ENCODE assay signal across 23 mouse cellular contexts in genomic region chr4:94147964-94148533, GRCm38 (mm10).
DNase-seq lines count a peak whose midpoint lies in the region; ATAC-seq and TF ChIP-seq lines count a peak whose summit lies in the region.
"Had no signal": no experiment of that assay in that cellular context is flagged by ENCODE, and none has a peak within 500 bp of the region (broad histone marks: within the 10 kb centered on the region; RNA-seq: fewer than 3 reads in every experiment).

No protein-coding gene starts in this region.

- H3K36me3 ChIP-seq in forebrain, embryonic 14.5 days (ENCODE audit: control insufficient read depth, insufficient read depth, low read length), result no peaks in the 10 kb centered on the region
- no peaks in the 10 kb centered on the region for H3K36me3 ChIP-seq in forebrain, embryonic 10.5 days (replicated peaks)
- H3K36me3 ChIP-seq in limb, embryonic 14.5 days (ENCODE audit: control insufficient read depth, insufficient read depth, low read length), result no peaks in the 10 kb centered on the region
- no peaks in the 10 kb centered on the region for H3K36me3 ChIP-seq in limb, embryonic 10.5 days
- H3K36me3 ChIP-seq in liver, embryonic 11.5 days (ENCODE audit: control insufficient read depth, insufficient read depth, low read length), result no peaks in the 10 kb centered on the region
- H3K36me3 ChIP-seq: hindbrain, embryonic 10.5 days; hindbrain, embryonic 13.5 days; intestine, embryonic 15.5 days had no signal

- H3K4me2 ChIP-seq in forebrain, embryonic 14.5 days (ENCODE audit: low read length), result no peak overlapping the region
- no peak overlapping the region for H3K4me2 ChIP-seq in limb, embryonic 14.5 days (replicated peaks; ENCODE audit: low read depth, low read length, severe bottlenecking)
- H3K4me2 ChIP-seq in liver, embryonic 11.5 days, result no peak overlapping the region
- H3K4me2 ChIP-seq: heart, embryonic 11.5 days; hindbrain, embryonic 13.5 days; intestine, embryonic 15.5 days had no signal

- no peak overlapping the region for H3K9ac ChIP-seq in forebrain, embryonic 14.5 days (ENCODE audit: low read length)
- no peak overlapping the region for H3K9ac ChIP-seq in limb, embryonic 14.5 days (ENCODE audit: low read depth, low read length, severe bottlenecking)
- H3K9ac ChIP-seq in liver, embryonic 11.5 days (ENCODE audit: low read depth, low read length), result no peak overlapping the region
- H3K9ac ChIP-seq: hindbrain, embryonic 13.5 days; intestine, embryonic 15.5 days had no signal

- DNase-seq in forebrain, embryonic 14.5 days (ENCODE audit: low spot score), result peak; percentile 60
- no peak for DNase-seq in forebrain, embryonic 10.5 days (ENCODE audit: extremely low spot score, low spot score)
- peak; percentile 28 for DNase-seq in limb, embryonic 14.5 days (ENCODE audit: low spot score)
- no peak for DNase-seq in limb, embryonic 10.5 days (ENCODE audit: low spot score)
- peak; percentile 19 for DNase-seq in NIH3T3 (ENCODE audit: low read depth)
- DNase-seq in brain, embryonic 14.5 days (ENCODE audit: low read depth), result peak; percentile 57
- no peak for DNase-seq in left cerebral cortex, adult 2 months (ENCODE audit: extremely low spot score in 1 of 2, low spot score in 2 of 2)
- no peak for DNase-seq in liver, embryonic 11.5 days (ENCODE audit: low spot score)
- DNase-seq: adrenal gland, postnatal 10 days; adrenal gland, postnatal 36 days; cerebellum, adult 18-20 months; cerebellum, adult 9-10 months; cerebellum, postnatal 14 days; gastrocnemius, postnatal 25 days; kidney, adult 11 months; kidney, adult 8-10 months had no signal

- no peaks in the 10 kb centered on the region for H3K27me3 ChIP-seq in forebrain, embryonic 14.5 days (replicated peaks; ENCODE audit: control insufficient read depth, insufficient read depth, low read length)
- no peaks in the 10 kb centered on the region for H3K27me3 ChIP-seq in forebrain, embryonic 10.5 days (ENCODE audit: poor library complexity, severe bottlenecking)
- no peaks in the 10 kb centered on the region for H3K27me3 ChIP-seq in limb, embryonic 14.5 days (ENCODE audit: control insufficient read depth, insufficient read depth, low read length)
- no peaks in the 10 kb centered on the region for H3K27me3 ChIP-seq in limb, embryonic 10.5 days (ENCODE audit: low read depth, poor library complexity, severe bottlenecking)
- no peaks in the 10 kb centered on the region for H3K27me3 ChIP-seq in liver, embryonic 11.5 days (replicated peaks; ENCODE audit: control insufficient read depth, insufficient read depth, low read length)
- H3K27me3 ChIP-seq: intestine, embryonic 15.5 days had no signal

- H3K4me3 ChIP-seq in forebrain, embryonic 14.5 days (ENCODE audit: low read depth, low read length), result no peak overlapping the region
- no peak overlapping the region for H3K4me3 ChIP-seq in forebrain, embryonic 10.5 days
- no peak overlapping the region for H3K4me3 ChIP-seq in limb, embryonic 14.5 days (replicated peaks; ENCODE audit: low read length)
- no peak overlapping the region for H3K4me3 ChIP-seq in limb, embryonic 10.5 days
- no peak overlapping the region for H3K4me3 ChIP-seq in left cerebral cortex, adult 2 months
- no peak overlapping the region for H3K4me3 ChIP-seq in liver, embryonic 11.5 days (ENCODE audit: low read depth, low read length)
- H3K4me3 ChIP-seq: hindbrain, embryonic 10.5 days; hindbrain, embryonic 13.5 days; intestine, embryonic 15.5 days had no signal

- intact Hi-C loops in left cerebral cortex, adult 2 months (cut with DNase I), result no loop called here

- H3K9me3 ChIP-seq in forebrain, embryonic 14.5 days (replicated peaks; ENCODE audit: control insufficient read depth, low read length), result no peaks in the 10 kb centered on the region
- H3K9me3 ChIP-seq in forebrain, embryonic 10.5 days, result no peaks in the 10 kb centered on the region
- no peaks in the 10 kb centered on the region for H3K9me3 ChIP-seq in limb, embryonic 14.5 days (ENCODE audit: control insufficient read depth, low read length)
- H3K9me3 ChIP-seq in limb, embryonic 10.5 days (replicated peaks), result no peaks in the 10 kb centered on the region
- no peaks in the 10 kb centered on the region for H3K9me3 ChIP-seq in liver, embryonic 11.5 days (ENCODE audit: control insufficient read depth, low read length)
- H3K9me3 ChIP-seq: hindbrain, embryonic 10.5 days; hindbrain, embryonic 13.5 days; intestine, embryonic 15.5 days had no signal

- ATAC-seq in forebrain, embryonic 14.5 days, result no peak
- ATAC-seq in limb, embryonic 14.5 days (ENCODE audit: low FRiP score, low read depth), result no peak
- ATAC-seq in liver, embryonic 11.5 days (replicated peaks; ENCODE audit: low FRiP score), result no peak
- ATAC-seq: activated CD4-positive, CD25-positive, alpha-beta regulatory T cell, adult 4 months; CD4-positive, CD25-positive, alpha-beta regulatory T cell, adult 4 months; hindbrain, embryonic 16.5 days had no signal

- no peak overlapping the region for H3K27ac ChIP-seq in forebrain, embryonic 14.5 days (ENCODE audit: low read depth, low read length)
- no peak overlapping the region for H3K27ac ChIP-seq in forebrain, embryonic 10.5 days
- H3K27ac ChIP-seq in limb, embryonic 14.5 days (replicated peaks; ENCODE audit: low read depth, low read length), result no peak overlapping the region
- no peak overlapping the region for H3K27ac ChIP-seq in limb, embryonic 10.5 days
- no peak overlapping the region for H3K27ac ChIP-seq in left cerebral cortex, adult 2 months
- no peak overlapping the region for H3K27ac ChIP-seq in liver, embryonic 11.5 days (ENCODE audit: low read depth, low read length)
- H3K27ac ChIP-seq: hindbrain, embryonic 10.5 days; hindbrain, embryonic 13.5 days; intestine, embryonic 15.5 days had no signal

- H3K4me1 ChIP-seq in forebrain, embryonic 14.5 days (ENCODE audit: control insufficient read depth, insufficient read depth, low read length), result peaks cover 6% of the 10 kb centered on the region; the same call in 1 of the 2 replicates
- H3K4me1 ChIP-seq in forebrain, embryonic 10.5 days, result peaks cover 25% of the 10 kb centered on the region
- no peaks in the 10 kb centered on the region for H3K4me1 ChIP-seq in limb, embryonic 14.5 days (ENCODE audit: control insufficient read depth, insufficient read depth, low read length)
- H3K4me1 ChIP-seq in limb, embryonic 10.5 days, result no peaks in the 10 kb centered on the region
- H3K4me1 ChIP-seq in liver, embryonic 11.5 days (replicated peaks; ENCODE audit: control insufficient read depth, insufficient read depth, low read length), result no peaks in the 10 kb centered on the region
- H3K4me1 ChIP-seq: hindbrain, embryonic 10.5 days; hindbrain, embryonic 13.5 days; intestine, embryonic 15.5 days had no signal

- no peak for TF ChIP-seq POLR2A in limb, embryonic 14.5 days (IDR thresholded peaks at IDR 0.05; ENCODE audit: borderline replicate concordance, extremely low read depth, insufficient read depth, insufficient read length)
- no peak for TF ChIP-seq POLR2A in brain, embryonic 14.5 days (IDR thresholded peaks at IDR 0.05; ENCODE audit: borderline replicate concordance, extremely low read depth, insufficient read depth, insufficient read length, poor library complexity, severe bottlenecking)

- TF ChIP-seq CTCF in brain, embryonic 14.5 days (IDR thresholded peaks at IDR 0.05; ENCODE audit: borderline replicate concordance, extremely low read depth, insufficient read depth, insufficient read length), result no peak
- no peak for TF ChIP-seq CTCF in left cerebral cortex, adult 2 months (IDR thresholded peaks at IDR 0.05)

Comparison
In these comparisons a context has a peak if more than half of its experiments do, and no peak if none do; other contexts are left out.
1. DNase-seq: peak in forebrain, embryonic 14.5 days (single experiment), limb, embryonic 14.5 days (single experiment), NIH3T3 (single experiment) and brain, embryonic 14.5 days (single experiment); none in forebrain, embryonic 10.5 days (single experiment), limb, embryonic 10.5 days (single experiment), left cerebral cortex, adult 2 months (0 of 2) and liver, embryonic 11.5 days (single experiment).